Mouse (Mus musculus) cerebellum, adult 2 months (tissue): ENCODE results near the gene Cbfa2t3.

Source experiments
- CTCF ChIP-seq: fragments of 200-500 bp; IDR thresholded peaks from 2 replicates; pipeline ENCODE4 v1.5.1; 2011; ENCODE audit warnings: low read depth, mild to moderate bottlenecking, control low read depth, low read length, moderate library complexity, borderline replicate concordance; ENCODE audit not compliant: insufficient read depth
- POLR2A ChIP-seq: fragments of 200-500 bp; IDR thresholded peaks from 2 replicates; pipeline ENCODE4 v1.6.1; 2011; ENCODE audit warnings: low read length, control low read depth, borderline replicate concordance; ENCODE audit not compliant: insufficient read depth

DNA sequence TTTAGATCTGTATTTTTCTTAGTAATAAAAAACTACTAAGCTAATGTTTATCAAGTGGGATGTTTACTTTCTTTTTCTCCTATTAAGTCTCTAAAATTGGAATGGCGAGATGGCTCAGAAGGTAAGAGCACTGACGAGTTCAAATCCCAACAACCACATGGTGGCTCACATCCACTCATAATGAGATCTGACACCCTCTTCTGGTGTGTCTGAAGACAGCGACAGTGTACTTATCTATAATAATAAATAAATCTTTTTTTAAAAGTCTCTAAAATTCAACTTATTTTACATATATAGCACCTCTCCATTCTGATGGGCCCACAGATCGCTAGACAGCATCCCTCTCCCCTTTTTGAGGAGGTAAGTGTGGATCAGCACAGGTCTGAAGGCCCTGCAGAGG, 88.7 kb downstream of the Cbfa2t3 start:
- TF ChIP-seq POLR2A: no peak
- TF ChIP-seq CTCF: no peak
